Mouse (Mus musculus) liver, adult (tissue): ENCODE results near the gene Tmem94.
A peak's percentile ranks its signal among the peaks of the same experiment; 100 is the strongest.

Experiments
- GATA4 ChIP-seq: IDR thresholded peaks from 2 replicates; pipeline ENCODE4 v1.6.1; 2014; ENCODE audit warnings: mild to moderate bottlenecking, low read length; ENCODE audit not compliant: insufficient replicate concordance

The Tmem94 gene

DNA sequence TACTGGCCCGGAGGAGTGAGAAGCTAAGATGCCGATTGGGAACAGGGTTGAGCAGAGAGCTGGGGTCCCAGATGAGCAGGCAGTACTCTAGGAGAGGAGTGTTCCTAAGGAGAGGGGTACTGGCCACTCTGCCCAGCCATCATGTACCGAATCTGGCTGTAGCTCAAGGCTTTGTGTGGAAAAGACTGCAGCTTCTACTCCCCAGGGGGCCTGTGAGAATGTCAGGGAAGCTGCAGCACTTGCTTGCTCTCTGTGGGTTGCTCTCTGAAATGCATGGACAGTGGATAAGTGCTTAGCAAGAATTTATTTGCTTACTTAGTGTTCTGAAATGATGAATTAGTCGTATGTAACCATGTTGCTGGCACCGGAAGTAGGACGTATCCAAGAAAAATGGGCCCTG lies 21.2 kb downstream of the Tmem94 start:
- no peak for TF ChIP-seq GATA4

DNA sequence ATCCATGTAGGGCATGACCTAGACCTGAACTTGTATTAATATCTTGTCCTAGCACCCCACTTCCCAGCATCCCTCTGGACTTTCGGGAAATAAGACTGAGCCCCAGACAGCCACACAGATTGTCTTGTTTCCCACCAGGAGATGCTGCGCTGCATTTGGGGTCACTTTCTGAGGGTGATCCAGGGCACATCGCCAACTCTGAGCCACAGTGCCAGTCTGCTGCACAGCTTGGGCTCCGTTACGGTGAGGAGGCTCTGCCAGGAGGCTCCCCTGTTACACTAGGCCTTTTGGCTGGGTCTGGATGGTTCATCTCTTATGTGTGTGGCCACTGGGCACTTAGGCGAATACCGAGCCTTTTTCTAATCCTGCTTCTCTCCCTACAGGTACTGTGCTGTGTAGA lies 24.6 kb downstream of the Tmem94 start:
- no peak for TF ChIP-seq GATA4

DNA sequence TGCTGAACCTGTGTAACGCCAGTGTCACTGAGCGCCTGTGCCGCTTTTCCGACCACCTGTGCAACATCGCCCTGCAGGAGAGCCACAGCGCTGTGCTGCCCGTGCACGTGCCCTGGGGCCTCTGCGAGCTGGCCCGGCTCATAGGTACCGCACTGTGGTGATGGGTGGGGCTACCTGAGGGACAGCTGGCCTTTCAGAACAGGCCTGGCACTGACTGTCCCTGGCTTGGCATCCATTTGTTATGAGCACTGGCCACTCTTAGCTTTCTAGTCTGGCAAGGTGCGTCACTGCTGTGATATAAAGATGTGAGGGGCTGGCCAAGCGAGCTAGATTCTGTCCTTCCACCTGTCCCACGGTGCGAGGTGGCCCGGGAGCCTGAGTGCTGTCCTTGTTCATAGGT lies 26.7 kb downstream of the Tmem94 start:
- no peak for TF ChIP-seq GATA4

DNA sequence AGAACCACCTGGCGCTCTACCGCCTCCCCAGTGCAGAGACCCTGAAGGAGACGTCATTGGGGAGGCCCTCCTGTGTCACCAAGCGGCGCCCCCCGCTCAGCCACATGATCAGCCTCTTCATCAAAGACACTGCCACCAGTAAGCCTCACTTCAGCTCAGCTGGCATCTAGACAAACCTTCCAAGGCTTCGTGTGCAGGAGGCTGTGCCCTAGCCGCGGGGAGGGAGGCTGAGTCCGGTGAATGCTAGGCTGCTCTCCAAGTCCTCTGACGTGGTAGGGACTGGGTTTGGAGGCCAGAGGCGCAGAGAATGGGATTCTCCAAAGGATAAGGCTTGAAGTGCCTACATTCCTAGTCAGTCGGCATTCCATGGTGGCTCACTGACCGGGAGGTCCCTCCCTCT lies 27.1 kb downstream of the Tmem94 start:
- no peak for TF ChIP-seq GATA4

DNA sequence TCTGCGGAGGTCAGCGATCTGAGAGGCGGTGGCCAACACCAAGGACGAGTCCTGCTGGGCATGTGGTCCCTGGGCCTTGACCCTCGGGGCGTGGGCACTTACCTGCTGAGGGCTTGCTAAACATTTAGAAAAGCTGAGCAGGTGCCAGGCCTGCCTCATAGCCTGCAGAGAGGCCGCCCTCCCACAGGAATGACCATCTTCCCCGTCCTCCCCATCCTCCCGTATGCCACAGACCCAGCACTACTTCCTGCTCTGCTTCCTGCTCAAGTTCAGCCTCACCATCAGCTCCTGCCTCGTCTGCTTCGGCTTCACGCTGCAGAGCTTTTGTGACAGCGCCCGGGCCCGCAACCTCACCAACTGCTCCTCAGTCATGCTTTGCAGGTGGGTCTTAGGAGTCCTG lies 31.7 kb downstream of the Tmem94 start:
- TF ChIP-seq GATA4: no peak

DNA sequence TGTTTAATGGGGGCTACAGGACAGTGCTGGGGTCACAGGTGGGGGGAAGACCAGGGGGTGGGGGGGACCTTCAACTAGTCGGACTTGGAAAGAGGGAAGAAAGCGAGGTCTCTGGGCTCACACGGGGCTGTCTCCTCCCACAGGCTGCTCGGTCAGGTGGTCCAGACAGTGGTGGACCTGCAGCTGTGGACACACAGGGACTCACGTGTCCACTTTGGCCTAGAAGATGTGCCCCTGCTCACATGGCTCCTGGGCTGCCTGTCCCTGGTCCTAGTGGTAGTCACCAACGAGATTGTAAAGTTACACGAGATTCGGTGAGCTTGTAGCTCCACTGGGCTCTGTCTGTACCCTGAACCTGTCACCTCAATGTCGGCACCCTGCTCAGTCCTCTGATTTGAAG lies 32.4 kb downstream of the Tmem94 start:
- TF ChIP-seq GATA4: no peak

DNA sequence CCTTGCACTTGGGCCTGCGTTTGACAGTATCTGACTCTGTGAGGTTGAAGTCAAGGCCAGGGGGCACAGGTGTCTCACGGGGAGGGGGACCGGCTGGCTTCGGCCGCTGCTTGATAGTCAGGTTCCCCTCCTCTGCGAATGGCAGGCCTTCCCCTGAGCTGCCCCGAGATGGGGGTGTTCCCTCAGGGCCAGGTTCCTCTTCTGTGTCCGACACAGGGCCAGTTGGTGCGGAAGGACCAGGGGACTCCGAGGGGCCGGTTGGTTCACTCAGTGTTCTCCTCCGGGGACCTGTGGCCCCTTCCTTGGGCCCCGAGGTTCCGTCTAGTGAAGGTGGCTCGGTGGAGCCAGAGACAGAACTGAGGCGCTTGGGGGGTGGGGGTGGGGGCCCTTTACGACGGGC lies 35.7 kb downstream of the Tmem94 start:
- no peak for TF ChIP-seq GATA4

DNA sequence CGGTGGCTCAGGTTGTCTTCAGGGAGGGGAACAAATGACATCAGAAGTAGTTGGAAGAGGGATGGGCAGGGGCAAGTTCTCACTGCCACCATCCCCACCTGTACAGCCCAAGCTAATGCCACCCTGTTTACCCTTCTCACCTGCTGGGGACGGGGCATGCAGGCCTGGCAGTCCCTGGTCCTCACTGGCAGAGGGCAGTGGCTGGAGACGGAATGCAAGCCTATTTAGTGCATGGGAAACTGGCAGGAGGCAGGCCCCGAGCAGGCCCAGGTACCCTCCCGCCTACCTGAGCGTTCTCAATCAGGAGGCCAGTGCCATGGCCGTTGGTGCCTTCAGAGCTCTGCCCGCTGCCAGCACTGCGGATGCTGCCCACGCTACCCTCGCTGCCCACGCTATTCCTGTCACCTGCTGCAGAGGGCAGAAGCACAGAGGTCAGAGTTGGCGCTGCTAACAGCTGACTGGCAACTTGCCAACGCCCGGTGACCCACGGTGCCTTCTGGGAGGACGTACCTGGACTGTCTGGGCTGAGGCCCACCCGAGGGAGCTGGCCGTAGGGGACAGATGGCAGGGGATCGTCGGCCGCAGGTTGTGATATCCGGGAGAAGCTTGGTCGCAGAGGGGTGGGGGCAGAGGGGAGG lies 38.0 kb downstream of the Tmem94 start:
- TF ChIP-seq GATA4: no peak

DNA sequence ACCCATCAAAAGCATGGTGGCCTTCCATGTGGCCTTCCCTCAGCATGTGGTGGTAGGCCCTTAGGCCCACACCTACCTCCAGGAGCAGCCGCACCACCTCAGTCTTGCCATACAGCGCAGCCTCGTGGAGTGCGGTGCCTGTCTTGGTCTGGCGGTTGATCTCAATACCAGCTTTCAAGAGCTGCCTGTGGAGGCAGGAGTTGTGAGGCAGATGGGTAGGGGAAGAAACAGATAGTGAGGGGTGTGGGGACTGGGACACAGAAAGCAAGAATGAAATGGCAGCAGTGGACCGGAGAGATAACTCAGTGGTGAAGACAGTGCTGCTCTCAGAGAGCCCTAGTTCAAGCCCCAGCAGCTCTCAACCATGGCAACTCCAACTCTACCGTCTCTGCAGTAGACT lies 39.8 kb downstream of the Tmem94 start:
- TF ChIP-seq GATA4: no peak

DNA sequence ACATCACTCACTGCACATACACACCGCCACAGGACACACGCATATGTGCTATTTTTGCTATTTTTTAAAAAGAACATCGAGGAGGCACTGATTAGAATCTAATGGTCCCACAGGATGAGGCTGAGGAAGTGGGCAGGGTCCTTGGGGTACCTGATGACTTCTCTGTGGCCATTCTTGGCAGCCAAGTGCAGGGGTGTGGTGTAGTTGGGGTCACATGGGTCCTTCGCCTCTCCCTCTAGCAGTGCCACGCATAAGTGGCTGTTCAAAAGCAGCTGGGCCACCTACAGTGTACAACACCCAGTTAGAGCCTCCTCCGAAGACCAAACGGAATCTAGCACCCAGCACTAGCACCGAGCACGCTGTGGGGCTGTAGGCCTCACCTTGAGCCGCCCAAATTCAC lies 40.9 kb downstream of the Tmem94 start:
- TF ChIP-seq GATA4: no peak

DNA sequence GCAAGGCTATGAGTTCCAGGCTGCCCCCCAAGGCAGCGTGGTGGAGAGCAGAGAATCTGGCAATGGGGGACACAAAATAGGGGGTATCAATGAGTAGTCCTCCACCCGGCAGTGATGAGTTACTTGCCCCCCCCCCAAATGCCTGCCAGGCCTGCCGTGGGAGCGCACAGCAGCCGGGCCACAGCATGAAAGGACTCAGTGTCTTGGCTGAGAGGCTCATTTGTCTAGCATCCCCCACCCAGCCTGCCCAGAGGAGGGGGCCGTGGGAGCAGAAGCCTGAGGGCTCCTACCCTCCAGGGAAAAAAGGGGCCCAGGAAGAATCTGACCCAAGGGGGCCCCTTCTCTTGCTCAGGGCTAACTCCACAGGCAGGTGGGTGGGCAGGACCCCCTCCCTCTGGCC lies 42.1 kb downstream of the Tmem94 start:
- TF ChIP-seq GATA4: no peak

DNA sequence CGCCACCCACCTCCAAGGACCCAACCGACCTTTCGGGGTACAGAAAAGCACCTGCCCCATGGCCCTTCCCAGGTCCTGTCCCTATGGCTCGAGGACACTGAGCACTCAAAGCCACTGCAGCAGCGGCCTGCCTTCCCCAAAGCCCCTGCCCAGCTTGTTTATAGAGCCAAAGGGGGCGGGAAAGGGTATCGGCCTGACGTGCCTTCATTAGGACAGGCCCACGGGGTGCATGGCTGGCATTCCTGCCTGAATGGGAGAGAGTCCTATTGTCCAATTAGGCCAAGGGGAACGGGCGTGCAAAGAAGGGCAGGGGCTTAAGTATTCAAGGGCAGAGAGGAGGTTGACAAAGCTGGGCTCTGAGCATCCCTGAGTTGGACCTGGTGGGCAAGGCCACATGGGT lies 42.7 kb downstream of the Tmem94 start:
- no peak for TF ChIP-seq GATA4

DNA sequence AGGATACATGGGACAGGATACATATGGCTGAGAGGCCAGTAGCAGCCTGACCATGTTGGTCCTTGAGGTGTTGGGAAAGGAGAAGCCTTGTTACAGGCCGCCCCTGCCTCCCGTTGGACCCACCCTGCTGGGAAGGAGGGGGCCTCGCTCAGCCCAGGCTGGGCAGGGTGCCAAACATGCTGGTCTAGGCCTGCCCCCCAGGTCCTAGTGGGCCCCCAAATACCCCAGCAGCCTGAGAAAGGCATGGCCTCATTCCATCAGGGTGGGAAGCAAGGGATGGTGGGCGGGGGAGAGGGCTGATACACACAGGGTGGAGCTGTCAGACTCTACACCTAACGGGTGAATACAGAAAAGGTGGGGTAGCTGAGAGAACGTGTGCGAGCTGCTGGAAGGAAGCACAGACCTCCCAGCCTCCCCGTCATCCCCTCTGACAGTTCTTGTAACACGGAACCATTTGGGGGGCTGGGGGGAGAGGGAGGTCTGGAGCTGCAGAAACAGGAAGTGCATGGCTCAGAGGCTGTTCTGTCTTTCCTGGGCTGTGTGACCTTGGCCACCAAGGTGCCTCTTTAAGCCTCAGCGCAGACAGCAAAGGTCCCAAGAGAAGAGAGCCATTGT lies 43.6 kb downstream of the Tmem94 start:
- TF ChIP-seq GATA4: no peak

DNA sequence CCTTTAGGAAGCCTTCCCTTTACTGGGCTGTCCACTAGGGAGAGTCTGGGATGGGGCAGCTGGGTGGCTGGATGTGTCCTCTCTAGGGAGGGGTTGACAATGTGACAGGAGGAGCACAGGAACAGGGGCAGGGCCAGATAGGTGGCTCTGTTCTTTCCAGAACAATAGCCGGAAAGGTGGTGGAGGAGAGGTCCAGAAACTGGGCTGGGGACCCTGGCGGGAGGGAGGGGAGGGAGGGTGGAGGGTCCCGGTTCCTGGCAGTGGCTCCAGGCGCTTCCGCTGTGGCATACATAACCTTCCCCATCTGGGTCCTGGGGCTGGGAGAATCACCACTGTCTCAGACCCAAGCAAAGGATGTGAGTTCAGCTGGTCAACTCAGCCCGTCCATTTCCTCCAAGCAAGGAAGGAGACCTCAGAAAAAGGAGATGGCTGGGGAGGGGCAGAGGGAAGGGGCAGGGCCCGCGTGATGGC lies 44.1 kb downstream of the Tmem94 start:
- peak; percentile 39; the same call in 1 of the 2 replicates for TF ChIP-seq GATA4

DNA sequence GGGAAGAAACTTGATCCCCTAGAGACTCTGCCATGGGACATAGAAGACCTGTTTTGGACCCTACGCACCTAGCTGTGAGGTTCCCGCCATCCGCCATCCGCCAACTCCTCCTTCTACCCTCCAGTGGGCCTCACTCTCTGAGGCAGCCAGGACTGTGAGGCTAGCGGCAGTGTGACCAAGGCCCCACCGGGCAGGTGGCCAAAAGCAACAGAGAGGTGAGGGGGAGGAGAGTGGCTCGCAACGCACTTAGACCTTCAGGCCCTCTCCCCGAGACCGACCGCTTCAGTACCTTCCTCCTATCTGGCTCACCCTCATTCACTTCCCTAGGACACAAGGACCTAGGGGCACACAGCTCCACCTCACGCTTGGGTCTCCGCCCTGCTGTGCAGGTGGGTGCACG lies 45.1 kb downstream of the Tmem94 start:
- no peak for TF ChIP-seq GATA4

DNA sequence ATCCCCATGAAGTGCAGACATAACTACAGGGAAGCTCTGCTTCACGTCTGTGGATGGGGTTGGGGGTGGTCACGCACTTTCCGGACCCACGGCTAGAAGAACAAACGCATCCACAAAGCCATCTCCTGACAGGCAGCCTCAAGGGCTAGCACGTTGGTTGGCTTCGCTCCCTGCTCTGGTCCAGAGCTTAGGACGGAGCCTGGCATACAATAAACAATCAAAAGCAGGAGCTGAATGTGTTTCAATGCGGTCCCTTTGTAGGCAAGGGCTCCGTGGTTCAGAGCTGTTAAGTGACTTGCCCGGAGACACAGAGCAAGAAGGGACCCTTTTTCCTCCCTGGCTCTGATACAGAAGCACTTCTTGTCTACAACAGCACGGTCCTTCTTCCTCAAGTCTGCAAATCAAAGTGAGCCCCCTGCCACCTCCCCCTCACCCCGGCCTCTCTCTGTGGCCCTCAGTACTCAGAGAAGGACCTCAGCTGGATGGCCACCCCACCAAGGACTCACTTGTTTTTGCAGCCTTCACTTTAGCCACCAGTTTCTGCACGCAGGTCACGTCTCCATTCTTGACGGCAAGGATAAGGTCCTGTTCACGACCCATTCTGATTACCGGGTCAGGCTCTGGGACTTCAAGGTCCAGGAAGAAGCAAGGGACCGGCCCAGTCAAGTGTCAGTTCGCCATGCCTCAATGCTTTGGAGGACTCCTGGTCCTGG lies 46.3 kb downstream of the Tmem94 start:
- TF ChIP-seq GATA4: no peak
